Mouse (Mus musculus) CH12.LX (cell line): ENCODE data around the gene Lrmda. TPM values are rescaled to one million over a fixed set of nuclear protein-coding genes. Genes with fewer than 3 reads are reported as not detected.

ENCODE experiments used
- DNase-seq: peaks from one replicate; pipeline ENCODE4 v3.0.0-alpha.2; 2013; ENCODE audit errors: extremely low read depth
- H3K27ac ChIP-seq: 2 replicates; pipeline ENCODE4 v1.5.1; 2012; ENCODE audit warnings: low read depth, mild to moderate bottlenecking, control low read depth, moderate library complexity; ENCODE audit not compliant: insufficient read depth
- H3K27me3 ChIP-seq: replicated peaks from 2 replicates; pipeline ENCODE3; 2012; ENCODE audit warnings: inconsistent platforms
- H3K36me3 ChIP-seq, 2 experiments: replicated peaks in 1 of 2; 2 replicates each; pipeline versions ENCODE3 to v1.6.1; 2012; ENCODE audit warnings: inconsistent platforms in 1 of 2, low read length in 1 of 2, mild to moderate bottlenecking in 1 of 2, mixed read lengths in 1 of 2, moderate library complexity in 1 of 2; ENCODE audit not compliant: control insufficient read depth in 1 of 2, insufficient read depth in 1 of 2
- H3K4me1 ChIP-seq, 2 experiments: 2 replicates each; pipeline ENCODE4 v1.6.1; 2012; ENCODE audit warnings: inconsistent platforms in 1 of 2, moderate library complexity in 1 of 2; ENCODE audit not compliant: insufficient read depth in 2 of 2, control insufficient read depth in 1 of 2
- H3K4me2 ChIP-seq: 2 replicates; pipeline ENCODE4 v1.6.1; 2012; ENCODE audit warnings: low read depth, mild to moderate bottlenecking, control low read depth; ENCODE audit not compliant: poor library complexity, insufficient read depth, severe bottlenecking
- H3K4me3 ChIP-seq, 3 experiments: fragments of 150-350 bp in 1 of 3; sonication (generic) in 1 of 3; replicated peaks in 1 of 3; 2 replicates each; pipeline versions ENCODE3 to v1.5.1; 2011 to 2012; ENCODE audit warnings: low read depth in 2 of 3, low read length in 2 of 3, mild to moderate bottlenecking in 2 of 3, moderate library complexity in 2 of 3, control low read depth in 1 of 3, improper control_type of control experiment in 1 of 3, inconsistent platforms in 1 of 3, mixed read lengths in 1 of 3; ENCODE audit not compliant: poor library complexity in 1 of 3
- H3K79me2 ChIP-seq: replicated peaks from 2 replicates; pipeline ENCODE4 v1.6.1; 2012; ENCODE audit warnings: mild to moderate bottlenecking, moderate library complexity; ENCODE audit not compliant: control insufficient read depth, poor library complexity, insufficient read depth, severe bottlenecking; ENCODE audit errors: extremely low read depth
- H3K9ac ChIP-seq: 2 replicates; pipeline ENCODE4 v1.6.1; 2012; ENCODE audit warnings: low read depth, mild to moderate bottlenecking, control low read depth, moderate library complexity; ENCODE audit not compliant: insufficient read depth
- H3K9me3 ChIP-seq: replicated peaks from 2 replicates; pipeline ENCODE3; 2012; ENCODE audit warnings: low read length, inconsistent platforms, mixed read lengths
- CHD1 ChIP-seq: IDR thresholded peaks from 2 replicates; pipeline ENCODE4 v1.6.1; 2012; ENCODE audit warnings: low read depth, low read length, improper control_type of control experiment, inconsistent platforms
- GABPA ChIP-seq: IDR thresholded peaks from 2 replicates; pipeline ENCODE4 v1.6.1; 2012; ENCODE audit warnings: low read depth, low read length, improper control_type of control experiment, inconsistent platforms; ENCODE audit not compliant: insufficient replicate concordance
- IRF4 ChIP-seq: IDR thresholded peaks from 2 replicates; pipeline ENCODE4 v1.6.1; 2014; ENCODE audit warnings: low read depth, mild to moderate bottlenecking, inconsistent platforms, low read length, improper control_type of control experiment
- JUN ChIP-seq: IDR thresholded peaks from 2 replicates; pipeline ENCODE4 v1.6.1; 2011; ENCODE audit warnings: low read depth, mild to moderate bottlenecking, low read length, improper control_type of control experiment, moderate library complexity; ENCODE audit not compliant: insufficient read depth
- JUND ChIP-seq: conservative IDR thresholded peaks from 2 replicates; pipeline ENCODE4 v1.6.1; 2011; ENCODE audit warnings: low read depth, low read length, improper control_type of control experiment
- MAFK ChIP-seq: IDR thresholded peaks from 2 replicates; pipeline ENCODE4 v1.6.1; 2011; ENCODE audit warnings: low read length, improper control_type of control experiment; ENCODE audit not compliant: insufficient replicate concordance
- MAZ ChIP-seq: IDR thresholded peaks from 2 replicates; pipeline ENCODE4 v1.6.1; 2012; ENCODE audit warnings: low read depth, mild to moderate bottlenecking, inconsistent platforms, low read length, improper control_type of control experiment, moderate library complexity
- MEF2A ChIP-seq: IDR thresholded peaks from 2 replicates; pipeline ENCODE4 v1.6.1; 2014; ENCODE audit warnings: low read depth, mild to moderate bottlenecking, inconsistent platforms, low read length, improper control_type of control experiment, borderline replicate concordance
- NELFE ChIP-seq: IDR thresholded peaks from 2 replicates; pipeline ENCODE4 v1.6.1; 2011; ENCODE audit warnings: low read depth, low read length, improper control_type of control experiment
- PAX5 ChIP-seq: IDR thresholded peaks from 2 replicates; pipeline ENCODE4 v1.6.1; 2012; ENCODE audit warnings: low read length, inconsistent platforms, mixed read lengths
- POLR2AphosphoS2 ChIP-seq: IDR thresholded peaks from 2 replicates; pipeline ENCODE4 v1.6.1; 2011; ENCODE audit warnings: low read depth, low read length, improper control_type of control experiment
- RCOR1 ChIP-seq: conservative IDR thresholded peaks from 2 replicates; pipeline ENCODE4 v1.6.1; 2012; ENCODE audit warnings: low read depth, mild to moderate bottlenecking, inconsistent platforms, low read length, improper control_type of control experiment
- SIN3A ChIP-seq: IDR thresholded peaks from 2 replicates; pipeline ENCODE4 v1.6.1; 2012; ENCODE audit warnings: low read length, improper control_type of control experiment, inconsistent platforms
- USF1 ChIP-seq: IDR thresholded peaks from 2 replicates; pipeline ENCODE4 v1.6.1; 2014; ENCODE audit warnings: low read depth, mild to moderate bottlenecking, inconsistent platforms, low read length, improper control_type of control experiment
- USF2 ChIP-seq: conservative IDR thresholded peaks from 2 replicates; pipeline ENCODE4 v1.6.1; 2011; ENCODE audit warnings: low read depth, low read length, improper control_type of control experiment
- ZKSCAN1 ChIP-seq: IDR thresholded peaks from 2 replicates; pipeline ENCODE4 v1.6.1; 2012; ENCODE audit warnings: low read depth, inconsistent platforms, low read length, improper control_type of control experiment, borderline replicate concordance
- dilution Hi-C: fragments of 300-500 bp; cut with MboI; formaldehyde crosslinking; loops from 2 replicates; pipeline ENCODE4 v1.14.3; 2020; ENCODE audit warnings: low sequenced_read_pairs; ENCODE audit not compliant: extremely low pct_unique_long_range_greater_than_20kb, extremely low pct_ligation_motif_present
- in situ Hi-C: fragments of 300-500 bp; cut with MboI; formaldehyde crosslinking; loops from 3 replicates; pipeline ENCODE4 v1.14.3; 2019; ENCODE audit warnings: low sequenced_read_pairs, low pct_ligation_motif_present, low pct_unique_long_range_greater_than_20kb, mixed read lengths
- polyA plus RNA-seq: library from polyadenylated mRNA; unstranded; fragments of >175 nt; gene quantifications from 2 replicates; pipeline ENCODE4 v1.2.1, GENCODE M21; 2012; ENCODE audit warnings: low read depth; ENCODE audit not compliant: insufficient read length
- total RNA-seq, 2 experiments: library from RNA; depleted of rRNA; stranded (reverse); fragments of 300-350 nt in 1 of 2; fragments of >200 nt in 1 of 2; gene quantifications; 2 replicates each; pipeline ENCODE4 v1.2.3; 2012 to 2014

The Lrmda gene
- total and polyA plus RNA-seq, 3 experiments: 0.89 to 3.7 (median 1.9) TPM

DNA sequence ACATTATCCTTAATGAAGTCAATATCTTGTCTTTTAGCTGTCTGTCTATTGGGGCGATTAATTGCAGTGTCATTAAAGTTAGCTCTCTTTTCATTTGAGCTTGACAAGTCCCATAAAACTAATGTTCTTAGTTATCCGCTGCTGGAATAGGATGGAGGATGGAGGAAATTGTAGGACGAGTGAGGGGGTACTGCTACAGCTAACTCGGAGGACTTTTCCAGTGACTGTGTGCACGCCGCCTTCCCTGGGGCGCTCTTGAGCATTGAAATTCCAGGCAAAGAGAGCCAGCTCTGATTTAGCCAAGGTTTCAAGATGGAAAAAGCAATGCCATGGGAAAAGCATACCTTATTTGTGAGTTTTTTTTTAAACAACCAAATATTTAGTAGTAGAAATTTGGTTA is 453.9 kb downstream of the Lrmda start:
- in situ Hi-C loops (no loop called here), dilution Hi-C loops (no loop called here)

GRCm38 (mm10) chr14:22473991-22474390 is 454.5 kb downstream of the Lrmda start:
- no peaks in the 10 kb centered on the region for H3K36me3 ChIP-seq
- no peak overlapping the region for H3K27ac ChIP-seq
- H3K79me2 ChIP-seq: no peaks in the 10 kb centered on the region
- TF ChIP-seq USF2 (no peak), MAZ (no peak), MEF2A (no peak), POLR2AphosphoS2 (no peak), RCOR1 (no peak), JUND (no peak), USF1 (no peak), MAFK (no peak), PAX5 (no peak), IRF4 (no peak), CHD1 (no peak), JUN (no peak)
- no peaks in the 10 kb centered on the region for H3K27me3 ChIP-seq
- no peak for DNase-seq
- H3K9ac ChIP-seq: no peak overlapping the region
- dilution Hi-C loops (no loop called here), in situ Hi-C loops (no loop called here)
- H3K9me3 ChIP-seq: peaks cover 3% of the 10 kb centered on the region
- H3K4me3 ChIP-seq: no peak overlapping the region
- H3K4me2 ChIP-seq: no peak overlapping the region
- no peaks in the 10 kb centered on the region for H3K4me1 ChIP-seq

More for the DNA sequence above, 453.9 kb downstream of the Lrmda start:
- H3K4me2 ChIP-seq: no peak overlapping the region
- no peaks in the 10 kb centered on the region for H3K79me2 ChIP-seq
- no peak for TF ChIP-seq NELFE
- TF ChIP-seq SIN3A: no peak
- no peak for TF ChIP-seq GABPA
- TF ChIP-seq IRF4: no peak
- TF ChIP-seq POLR2AphosphoS2: no peak
- no peak for TF ChIP-seq ZKSCAN1
- TF ChIP-seq PAX5: no peak
- TF ChIP-seq RCOR1: no peak
- H3K36me3 ChIP-seq: no peaks in the 10 kb centered on the region
- no peak for DNase-seq
- no peak overlapping the region for H3K9ac ChIP-seq
- no peak overlapping the region for H3K4me3 ChIP-seq
- H3K27ac ChIP-seq: no peak overlapping the region
- H3K9me3 ChIP-seq: peaks cover 3% of the 10 kb centered on the region
- H3K27me3 ChIP-seq: no peaks in the 10 kb centered on the region
- no peaks in the 10 kb centered on the region for H3K4me1 ChIP-seq
